In the genomic region with DNA sequence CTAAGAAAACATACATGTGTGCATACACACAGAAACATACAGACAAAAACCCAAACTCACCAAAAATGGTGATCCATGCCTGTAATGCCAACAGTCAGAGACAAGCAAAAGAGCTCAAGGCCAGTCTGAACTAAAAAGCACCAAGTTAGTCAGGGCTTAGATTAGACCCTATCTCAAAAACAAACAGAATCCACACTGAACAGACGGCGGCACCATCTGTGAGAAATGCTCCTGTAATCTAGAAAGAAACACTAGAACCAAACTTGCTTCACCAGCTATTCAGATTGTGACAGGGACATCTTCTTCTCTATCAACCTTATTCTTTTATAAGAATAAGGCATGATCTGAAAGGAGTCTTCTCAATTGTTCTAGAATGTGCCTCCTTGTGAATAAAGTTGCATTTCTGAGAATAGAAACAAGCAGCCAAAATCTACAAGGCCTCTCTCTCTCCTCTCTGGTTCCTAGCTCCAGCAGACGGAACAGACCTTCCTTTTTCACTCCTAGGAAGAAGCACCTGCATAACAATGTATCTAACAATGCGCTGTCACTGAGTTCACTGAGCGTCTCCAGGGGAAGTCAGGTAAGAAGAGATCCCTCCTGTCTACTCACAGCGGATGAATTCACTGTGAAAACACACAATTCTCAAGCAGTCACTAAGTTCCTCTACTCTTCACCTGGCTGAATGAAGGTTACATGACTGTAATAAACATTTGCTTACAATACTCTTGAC, we compare ENCODE assay signal across 12 mouse cellular contexts. TPM values are rescaled to one million over a fixed set of nuclear protein-coding genes. Genes with fewer than 3 reads are reported as not detected.
DNase-seq lines count a peak whose midpoint lies in the region; ATAC-seq lines count a peak whose summit lies in the region.
"Had no signal": no experiment of that assay in that cellular context is flagged by ENCODE, and none has a peak within 500 bp of the region (broad histone marks: within the 10 kb centered on the region; RNA-seq: fewer than 3 reads in every experiment).

No protein-coding gene starts in this region.

- no peak overlapping the region for H3K4me3 ChIP-seq in liver, embryonic 12.5 days
- no peak overlapping the region for H3K4me3 ChIP-seq in embryonic facial prominence, embryonic 10.5 days
- H3K4me3 ChIP-seq: heart, embryonic 12.5 days; intestine, embryonic 15.5 days had no signal

- H3K4me2 ChIP-seq in liver, embryonic 12.5 days = peak overlapping the region; percentile 29; the same call in 1 of the 2 replicates
- H3K4me2 ChIP-seq: heart, embryonic 12.5 days; intestine, embryonic 15.5 days had no signal

- 69% methylated on average over 6 of the region's 6 CpGs for WGBS in liver, embryonic 12.5 days (ENCODE audit: insufficient replicate concordance)
- 73% methylated on average over 6 of the region's 6 CpGs for WGBS in embryonic facial prominence, embryonic 10.5 days

- peaks cover 27% of the 10 kb centered on the region for H3K36me3 ChIP-seq in liver, embryonic 12.5 days
- peaks cover 34% of the 10 kb centered on the region for H3K36me3 ChIP-seq in embryonic facial prominence, embryonic 10.5 days (replicated peaks)

- H3K9ac ChIP-seq in liver, embryonic 12.5 days = no peak overlapping the region
- H3K9ac ChIP-seq: heart, embryonic 12.5 days; intestine, embryonic 15.5 days had no signal

- H3K27ac ChIP-seq in liver, embryonic 12.5 days = no peak overlapping the region
- H3K27ac ChIP-seq in embryonic facial prominence, embryonic 10.5 days (replicated peaks) = no peak overlapping the region
- H3K27ac ChIP-seq: intestine, embryonic 15.5 days had no signal

- no peaks in the 10 kb centered on the region for H3K9me3 ChIP-seq in liver, embryonic 12.5 days (replicated peaks)
- H3K9me3 ChIP-seq in embryonic facial prominence, embryonic 10.5 days = no peaks in the 10 kb centered on the region
- H3K9me3 ChIP-seq: G1E; heart, embryonic 12.5 days; intestine, embryonic 15.5 days had no signal

- H3K4me1 ChIP-seq in liver, embryonic 12.5 days = peaks cover 44% of the 10 kb centered on the region
- H3K4me1 ChIP-seq in embryonic facial prominence, embryonic 10.5 days = peaks cover 25% of the 10 kb centered on the region
- H3K4me1 ChIP-seq: intestine, embryonic 15.5 days had no signal

- ATAC-seq in liver, embryonic 12.5 days = no peak
- ATAC-seq: intestine, embryonic 15.5 days had no signal

- peak; percentile 18 for DNase-seq in cerebellum, adult 9-11 months
- DNase-seq in cerebellum, adult 8-10 months = no peak
- no peak for DNase-seq in liver
- peak; percentile 61 to 91 for DNase-seq in layer of hippocampus, adult 18-20 months (ENCODE audit: low spot score in 2 of 2)
- peak; percentile 17 for DNase-seq in right cerebral cortex, postnatal 25 days
- DNase-seq in embryonic facial prominence, embryonic 10.5 days (ENCODE audit: low spot score) = no peak
- no peak for DNase-seq in thymus, adult 18-20 months

- H3K27me3 ChIP-seq in liver, embryonic 12.5 days (replicated peaks) = no peaks in the 10 kb centered on the region
- H3K27me3 ChIP-seq in embryonic facial prominence, embryonic 10.5 days (replicated peaks; ENCODE audit: low read depth, poor library complexity, severe bottlenecking) = no peaks in the 10 kb centered on the region
- H3K27me3 ChIP-seq: heart, embryonic 12.5 days; intestine, embryonic 15.5 days had no signal

RNA-seq across cellular contexts. Expression of a gene that starts 3.9 kb away (rescaled TPM):
- 42.2 and 45.0 TPM in 2 replicates for polyA plus RNA-seq in liver, embryonic 12.5 days (2016; fragmentation: Nextera tagmentation; extraction: Ambion mirVana)
- total RNA-seq in layer of hippocampus, adult 18-20 months (2021) = 10 to 100 TPM; 87.6 to 95.8 TPM
- 155 and 158 TPM in 2 replicates for polyA plus RNA-seq in embryonic facial prominence, embryonic 10.5 days (2016; fragmentation: Nextera tagmentation; extraction: Ambion mirVana)

RNA-seq across cellular contexts. Expression of a gene that starts 16.9 kb away (rescaled TPM):
- polyA plus RNA-seq in liver, embryonic 12.5 days (2016; fragmentation: Nextera tagmentation; extraction: Ambion mirVana) = not detected in 2 replicates
- 10 to 100 TPM; 12.2 to 16.1 TPM for total RNA-seq in layer of hippocampus, adult 18-20 months (2021)
- not detected in 2 replicates for polyA plus RNA-seq in embryonic facial prominence, embryonic 10.5 days (2016; fragmentation: Nextera tagmentation; extraction: Ambion mirVana)
- total RNA-seq: G1E; liver, adult 2 months had no signal
- polyA plus RNA-seq: G1E; heart, embryonic 12.5 days; intestine, embryonic 15.5 days; liver, adult 2 months had no signal

RNA-seq across cellular contexts. Expression of a gene that starts 32.8 kb away (rescaled TPM):
- not detected in 2 replicates for polyA plus RNA-seq in liver, embryonic 12.5 days (2016; fragmentation: Nextera tagmentation; extraction: Ambion mirVana)
- total RNA-seq in layer of hippocampus, adult 18-20 months (2021) = under 1 TPM; 0.12 to 0.18 TPM
- polyA plus RNA-seq in embryonic facial prominence, embryonic 10.5 days (2016; fragmentation: Nextera tagmentation; extraction: Ambion mirVana) = not detected in 2 replicates
- total RNA-seq: liver, adult 2 months had no signal
- polyA plus RNA-seq: G1E; intestine, embryonic 15.5 days; liver, adult 2 months had no signal

RNA-seq across cellular contexts. Expression of a gene that starts 51.6 kb away (rescaled TPM):
- polyA plus RNA-seq in liver, embryonic 12.5 days (2016; fragmentation: Nextera tagmentation; extraction: Ambion mirVana) = 10.5 and 12.5 TPM in 2 replicates
- 1 to 10 TPM in 1 of 2 experiments, under 1 TPM in 1; 0.87 to 1.0 TPM for total RNA-seq in layer of hippocampus, adult 18-20 months (2021)
- 3.7 and 7.8 TPM in 2 replicates for polyA plus RNA-seq in embryonic facial prominence, embryonic 10.5 days (2016; fragmentation: Nextera tagmentation; extraction: Ambion mirVana)
- polyA plus RNA-seq: G1E had no signal

Comparison
In these comparisons a context has a peak if more than half of its experiments do, and no peak if none do; other contexts are left out.
1. DNase-seq: peak in cerebellum, adult 9-11 months (single experiment), layer of hippocampus, adult 18-20 months (2 of 2) and right cerebral cortex, postnatal 25 days (single experiment); none in cerebellum, adult 8-10 months (single experiment), liver (single experiment), embryonic facial prominence, embryonic 10.5 days (single experiment) and thymus, adult 18-20 months (0 of 2).